Mouse (Mus musculus) forelimb bud, embryonic 11.5 days (tissue): ENCODE measurements around the gene Zfp931.
"Not testable (repeated sequence)": the region's sequence is repeated elsewhere in the genome, so short reads cannot be mapped to it uniquely, and the experiment has no call there.

Source experiments
- DNase-seq: peaks from one replicate; pipeline ENCODE4 v3.0.0-alpha.2; 2012; ENCODE audit warnings: low read depth, low spot score

Gene Zfp931

DNA sequence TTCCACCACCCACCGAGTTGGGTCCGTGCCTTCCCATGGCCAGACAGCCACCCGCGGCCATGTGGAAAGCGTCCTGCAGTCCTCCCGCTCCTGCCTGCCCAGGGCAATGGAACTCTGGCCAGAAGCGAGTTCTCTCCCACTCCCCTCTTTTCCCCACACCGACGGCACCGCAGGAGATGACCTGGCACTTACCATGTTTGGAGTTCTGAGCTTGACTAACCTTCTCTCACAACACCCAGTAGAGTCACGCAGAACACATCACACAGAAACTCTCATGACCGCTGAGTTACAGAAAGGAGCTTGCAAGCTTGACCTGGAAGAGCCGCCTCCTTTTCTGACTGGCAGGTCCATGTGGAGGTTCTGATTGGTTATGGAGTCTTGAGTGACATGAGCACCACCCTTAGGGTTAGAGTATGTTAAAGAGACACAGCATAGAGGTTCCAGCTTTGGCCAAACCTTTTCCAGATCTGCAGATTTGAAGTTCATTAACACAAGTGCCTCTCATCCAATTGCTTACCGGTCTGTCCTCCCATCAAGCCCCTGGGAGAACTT lies at the start of gene Zfp931:
Gene Zfp931 (minus strand): TSS at position 311 of the 552 bp plus-strand sequence.
- not testable (repeated sequence) for DNase-seq

DNA sequence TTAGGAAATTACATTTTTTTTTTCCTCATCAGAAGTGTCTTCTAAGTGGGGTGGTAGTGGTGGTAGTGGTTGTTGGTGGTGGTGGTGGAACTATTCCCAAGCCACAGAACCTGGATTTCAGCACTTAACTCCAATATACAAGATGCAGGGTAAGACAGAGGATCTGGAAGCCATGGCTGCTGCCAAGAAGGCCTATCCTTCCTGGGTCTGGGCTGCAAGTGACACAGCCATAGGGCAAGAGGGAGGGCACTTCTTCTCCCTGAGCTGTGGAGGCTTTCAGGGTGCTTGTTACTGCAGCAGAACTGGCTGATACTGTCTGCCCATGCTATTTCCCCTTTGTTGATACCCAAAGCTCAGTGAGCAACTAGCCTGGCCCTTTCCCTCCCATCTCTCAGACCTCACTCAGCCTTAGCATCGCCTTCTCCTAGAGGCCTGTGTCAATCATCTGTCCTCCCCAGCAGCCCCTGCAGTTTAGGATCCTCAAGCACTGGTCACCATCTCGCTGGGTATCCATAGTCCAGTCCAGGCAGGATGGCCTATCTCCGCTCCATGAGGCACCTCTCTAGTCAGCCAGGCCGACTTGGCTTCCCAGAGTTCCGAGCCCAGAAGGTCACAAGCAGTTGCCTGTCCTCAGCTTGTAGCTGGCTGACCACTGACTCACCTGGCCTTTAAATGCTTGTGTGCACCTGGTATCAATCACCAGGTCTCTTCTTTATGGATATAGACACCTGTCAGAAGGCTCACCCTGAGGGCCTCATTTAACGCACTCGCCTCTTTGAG lies 48.0 kb upstream of the Zfp931 start:
- no peak for DNase-seq

DNA sequence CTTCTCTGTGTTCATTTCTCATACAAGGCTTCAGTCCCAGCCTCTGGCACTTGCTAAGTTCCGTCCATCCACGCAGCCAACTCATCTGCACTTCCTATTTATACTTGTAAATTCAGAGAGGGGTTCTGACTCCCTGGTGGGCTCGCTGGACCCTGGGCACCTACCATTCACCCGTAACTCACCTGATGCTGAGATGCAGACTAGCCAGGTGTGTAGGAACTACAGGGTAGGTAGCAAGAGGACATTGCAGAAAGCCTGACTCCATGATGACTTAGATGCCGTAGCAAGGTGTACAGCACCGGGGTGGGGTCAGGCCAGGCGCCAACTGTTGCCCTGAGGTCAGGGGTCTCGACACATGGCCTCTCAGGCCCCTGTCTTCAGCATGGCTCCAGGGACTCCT lies 47.2 kb upstream of the Zfp931 start:
- DNase-seq: no peak

DNA sequence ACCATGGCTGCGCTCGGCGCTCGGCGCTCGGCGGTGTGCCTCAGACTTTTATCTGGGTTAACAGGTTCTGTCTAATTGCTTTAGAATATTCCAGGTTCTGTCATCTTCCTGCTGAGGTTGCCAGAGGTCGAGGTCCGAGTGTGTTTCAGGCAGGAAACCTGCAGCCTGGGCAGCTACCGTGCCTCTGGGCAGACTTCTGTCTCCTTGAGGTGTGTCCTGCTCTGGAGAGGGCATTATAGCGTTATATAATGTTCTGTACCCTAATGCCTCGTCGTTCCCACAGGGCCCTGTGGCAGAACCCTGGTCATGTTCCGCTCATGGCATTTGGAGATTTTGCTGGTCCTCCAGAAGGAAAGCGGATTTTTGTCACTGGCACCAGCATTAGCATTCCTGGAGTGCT lies 45.2 kb upstream of the Zfp931 start:
- no peak for DNase-seq

DNA sequence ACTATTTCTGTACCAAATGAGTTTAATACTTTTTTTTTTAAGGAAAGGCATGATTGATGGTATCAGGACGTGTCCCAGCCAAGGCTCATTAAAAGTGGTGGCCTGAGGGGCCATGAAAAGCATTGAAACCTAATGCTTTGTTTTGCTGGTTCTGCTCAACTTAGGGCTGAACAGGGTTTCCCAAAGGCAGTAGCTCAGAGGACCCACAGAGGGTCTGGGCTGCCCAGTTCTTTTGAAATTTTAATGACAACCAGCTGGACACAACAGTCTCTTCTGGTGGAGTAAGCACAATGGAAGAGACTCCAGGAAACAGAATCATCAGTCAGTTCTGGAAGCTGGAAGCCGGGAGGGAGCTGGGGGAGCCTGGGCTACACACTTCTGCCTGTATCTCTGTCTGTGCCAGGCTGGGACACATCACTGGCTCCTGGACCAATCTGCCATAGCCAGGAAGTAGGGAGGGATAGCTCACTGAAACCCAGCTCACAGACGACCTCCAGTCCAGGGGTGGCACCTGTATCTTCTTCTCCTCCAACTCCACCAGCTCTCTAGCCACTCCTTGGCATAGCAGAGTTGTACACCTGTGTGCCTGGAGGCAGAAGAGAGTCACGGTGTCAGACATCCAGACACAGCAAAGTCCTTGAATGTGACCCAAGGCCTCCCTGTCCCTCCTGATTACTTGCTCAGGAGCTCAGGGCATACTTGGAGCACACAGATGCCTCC lies 43.8 kb upstream of the Zfp931 start:
- peak; percentile 61 for DNase-seq

DNA sequence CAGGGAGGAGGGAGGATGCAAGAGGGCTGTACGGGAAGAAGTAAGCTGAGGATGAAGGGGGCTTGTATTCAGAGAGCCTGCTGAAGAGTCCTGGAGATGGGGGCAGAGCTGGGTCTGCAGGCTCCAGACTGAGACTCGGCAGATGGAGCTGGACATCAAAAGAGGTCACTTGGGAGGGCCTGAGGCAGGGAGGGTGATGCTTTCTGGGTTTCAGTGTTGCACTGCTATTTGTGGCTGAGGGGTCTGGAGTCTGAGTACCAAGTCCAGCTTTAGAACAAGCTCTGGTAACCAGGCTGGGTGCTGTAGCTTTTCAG lies 43.1 kb upstream of the Zfp931 start:
- DNase-seq: no peak

DNA sequence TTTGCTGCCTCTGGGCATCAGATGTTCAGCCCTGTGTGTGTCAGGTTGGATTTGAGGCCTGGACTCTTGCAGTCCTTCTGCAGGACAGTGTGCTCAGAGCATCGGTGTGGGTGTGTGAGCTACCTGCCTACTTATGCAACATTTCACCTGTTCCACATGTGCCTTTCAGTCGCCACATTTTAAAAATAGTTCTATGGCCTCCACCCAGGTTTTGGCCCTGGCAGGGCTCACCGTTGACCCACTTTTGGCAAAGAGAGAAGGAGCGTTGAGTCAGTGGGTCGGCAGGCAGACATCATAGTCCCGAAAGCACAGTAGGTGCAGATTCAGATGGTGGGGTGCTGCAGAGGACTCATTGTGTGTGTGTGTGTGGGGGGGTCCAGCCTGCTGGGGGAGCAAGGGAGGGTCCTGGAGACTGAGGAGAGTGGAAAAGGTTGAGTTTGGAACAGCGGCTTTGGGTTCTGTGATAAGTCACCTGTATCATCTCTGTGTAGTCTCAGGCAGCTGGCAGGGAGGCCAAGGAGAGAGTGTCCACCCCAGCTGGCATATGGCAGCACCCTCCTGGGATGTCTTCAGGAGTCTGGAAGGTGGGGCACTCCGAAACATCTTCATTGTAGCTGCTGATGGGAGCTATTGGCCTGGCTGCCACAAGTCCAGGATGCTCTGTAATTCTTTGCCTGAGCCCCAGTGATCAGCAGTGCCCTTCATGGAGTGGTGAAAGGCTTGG lies 42.5 kb upstream of the Zfp931 start:
- no peak for DNase-seq

DNA sequence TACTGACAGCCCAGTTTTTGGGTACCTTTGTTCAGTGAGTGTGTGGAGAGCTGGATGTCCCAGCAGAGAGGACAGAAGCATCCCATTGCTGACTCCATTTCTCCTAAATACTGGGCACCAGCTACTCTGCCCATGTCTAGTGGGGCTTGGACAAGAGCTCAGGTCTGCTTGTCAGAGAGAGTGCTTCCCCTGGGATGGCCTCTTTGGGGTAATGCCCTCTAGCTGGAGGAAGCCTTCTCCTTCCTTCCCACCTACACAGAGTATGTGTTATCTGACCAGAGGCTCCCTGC lies 42.0 kb upstream of the Zfp931 start:
- DNase-seq: no peak

DNA sequence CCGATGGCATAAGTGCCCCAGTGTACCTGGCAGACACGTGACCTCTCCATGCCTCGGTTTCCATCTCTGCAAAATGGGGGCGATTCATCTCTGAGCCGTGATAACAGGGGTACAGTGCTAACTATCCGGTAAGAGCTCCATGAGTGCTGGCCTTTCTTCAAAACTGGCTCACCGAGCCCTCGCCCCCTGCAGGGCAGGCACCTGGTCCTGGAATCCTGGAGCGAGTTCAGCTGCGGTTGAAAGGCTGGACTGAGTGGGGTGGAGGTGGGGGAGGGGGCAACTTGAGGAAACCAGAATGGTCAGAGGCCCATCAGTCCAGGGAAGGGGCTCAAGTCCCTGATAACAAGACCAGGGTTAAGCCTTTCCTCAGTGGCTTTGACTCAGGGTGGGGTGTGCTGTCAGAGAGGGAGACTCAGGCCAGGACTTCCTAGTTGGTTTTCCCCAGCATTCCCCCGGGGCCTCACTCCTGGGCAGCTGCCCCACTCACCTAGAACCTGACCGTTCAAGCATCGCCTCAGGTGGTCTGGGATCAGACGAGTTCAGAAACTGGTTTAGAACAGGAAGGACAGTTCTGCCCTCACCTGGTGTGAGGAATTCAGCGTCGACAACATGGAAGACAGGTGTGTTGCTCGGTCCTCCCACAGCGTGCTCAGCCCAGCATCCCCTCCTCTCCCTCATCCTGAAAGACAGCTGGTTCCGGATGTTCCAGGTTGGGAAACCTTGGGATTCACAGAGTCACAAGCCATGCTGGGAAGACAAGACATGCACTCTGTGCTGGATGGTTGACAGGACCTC lies 41.5 kb upstream of the Zfp931 start:
- DNase-seq: no peak

DNA sequence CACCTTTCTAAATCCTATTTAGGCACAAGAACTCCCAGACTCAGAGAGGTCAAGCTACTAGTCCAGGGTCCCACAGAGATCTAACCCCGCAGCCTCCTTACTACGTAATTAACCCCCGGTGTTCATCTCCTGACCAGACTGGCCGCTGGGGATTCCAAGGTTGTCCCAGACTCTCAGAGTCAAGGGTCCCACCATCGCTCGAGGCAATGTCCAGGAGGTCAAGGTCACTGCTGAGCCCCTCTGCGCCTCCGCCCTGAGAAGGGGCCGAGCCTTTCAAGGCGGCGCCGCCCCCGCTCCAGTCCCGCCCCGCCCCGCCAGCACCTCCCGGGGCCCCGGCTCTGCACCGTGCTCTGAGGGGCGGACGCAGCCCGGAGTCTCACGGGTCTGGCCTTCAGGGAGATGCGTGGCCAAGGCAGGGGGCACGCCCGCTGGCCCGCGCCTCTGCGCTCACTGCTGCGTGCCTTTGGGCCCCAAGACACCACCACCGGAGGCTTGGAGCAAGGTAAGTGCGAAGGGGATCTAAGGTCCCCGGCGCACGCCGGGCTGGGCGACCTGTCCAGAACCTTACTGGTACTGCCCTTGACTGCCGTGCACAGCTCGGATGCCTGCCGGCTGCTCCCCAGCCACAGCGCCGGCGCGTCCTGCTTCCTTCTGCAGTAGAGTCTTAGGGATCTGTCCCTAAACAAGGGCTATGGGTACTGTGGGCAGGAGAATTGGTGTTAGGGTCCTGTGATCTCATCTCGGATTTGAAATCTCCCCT lies 40.7 kb upstream of the Zfp931 start, which contains the start of gene Phactr3:
Gene Phactr3 (plus strand): TSS at position 175 of the 760 bp plus-strand sequence.
- no peak for DNase-seq

DNA sequence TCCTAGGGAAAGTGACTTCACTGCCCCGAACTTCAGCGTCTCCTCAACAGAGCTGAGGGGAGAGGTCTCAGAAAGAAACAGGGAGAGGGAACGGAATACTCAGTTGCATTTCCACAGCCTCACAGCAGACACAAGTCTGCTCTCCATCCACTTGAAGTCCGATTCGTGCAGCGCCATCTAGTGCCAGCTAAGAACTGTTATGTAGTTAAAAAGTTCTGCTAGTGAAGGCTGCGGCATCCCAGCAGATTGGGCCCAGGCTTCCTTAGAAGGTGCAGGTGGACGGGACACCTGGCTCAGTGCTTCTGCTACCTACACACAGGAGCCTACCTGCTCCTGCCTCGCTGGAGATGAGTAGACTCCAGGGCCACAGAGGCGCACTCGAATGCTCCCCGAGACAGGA lies 39.7 kb upstream of the Zfp931 start:
- DNase-seq: peak; percentile 62

DNA sequence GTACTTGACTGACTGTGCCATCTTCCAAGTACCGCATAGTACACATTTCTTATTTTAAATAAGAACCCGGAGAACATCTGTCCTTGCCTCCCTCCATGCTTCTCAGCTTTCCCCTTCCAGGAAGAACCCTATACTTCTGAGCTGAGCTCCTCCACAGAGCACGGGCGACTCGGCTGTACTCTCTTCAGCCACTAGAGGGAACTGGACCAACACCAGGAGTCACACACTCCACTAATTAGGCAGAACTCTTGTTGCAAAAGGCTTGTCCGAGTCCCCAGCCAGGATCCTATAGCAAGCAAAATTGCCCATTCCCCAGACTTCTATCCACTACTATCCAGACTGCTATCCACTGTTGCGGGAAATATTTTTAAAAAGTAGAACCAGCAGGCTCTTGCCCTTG lies 23.7 kb upstream of the Zfp931 start:
- peak; percentile 61 for DNase-seq

DNA sequence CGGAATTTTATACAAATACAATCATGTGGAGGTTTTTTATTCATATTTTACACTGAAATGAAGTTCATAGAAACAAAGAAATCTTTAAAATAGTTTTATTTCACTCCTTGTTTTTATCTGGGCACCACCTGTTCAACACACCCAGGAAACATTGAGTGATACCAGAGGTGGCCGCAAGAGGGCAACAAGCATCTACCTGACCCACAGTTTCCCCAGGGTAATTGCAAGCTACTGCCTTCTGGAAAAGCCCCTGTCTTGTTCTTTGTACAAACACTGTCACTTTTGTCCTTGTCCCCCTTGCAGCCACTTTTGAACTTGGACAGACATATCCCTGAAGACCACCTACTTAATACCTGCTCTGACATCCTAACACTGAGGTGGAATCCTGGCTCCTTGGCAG lies 19.7 kb upstream of the Zfp931 start:
- peak; percentile 62 for DNase-seq

DNA sequence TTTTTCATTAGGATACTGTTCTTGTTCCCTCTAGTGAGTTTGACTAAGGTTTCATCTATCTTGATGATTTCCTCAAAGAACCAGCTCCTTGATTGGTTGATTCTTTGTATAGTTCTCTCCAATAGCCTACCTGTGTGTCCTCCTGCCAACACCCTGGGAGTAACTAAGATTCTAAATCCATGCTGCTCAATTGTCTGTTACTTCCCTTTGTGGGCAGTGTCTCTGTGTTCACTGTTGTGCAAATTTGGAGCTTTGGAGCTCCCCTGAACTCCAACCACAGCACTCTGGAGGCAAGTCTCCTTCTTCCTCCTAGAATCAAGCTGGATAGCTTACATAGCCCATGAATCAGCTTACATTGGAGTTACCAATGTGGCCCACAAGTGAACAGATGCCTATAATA lies 11.3 kb upstream of the Zfp931 start:
- DNase-seq: no peak

DNA sequence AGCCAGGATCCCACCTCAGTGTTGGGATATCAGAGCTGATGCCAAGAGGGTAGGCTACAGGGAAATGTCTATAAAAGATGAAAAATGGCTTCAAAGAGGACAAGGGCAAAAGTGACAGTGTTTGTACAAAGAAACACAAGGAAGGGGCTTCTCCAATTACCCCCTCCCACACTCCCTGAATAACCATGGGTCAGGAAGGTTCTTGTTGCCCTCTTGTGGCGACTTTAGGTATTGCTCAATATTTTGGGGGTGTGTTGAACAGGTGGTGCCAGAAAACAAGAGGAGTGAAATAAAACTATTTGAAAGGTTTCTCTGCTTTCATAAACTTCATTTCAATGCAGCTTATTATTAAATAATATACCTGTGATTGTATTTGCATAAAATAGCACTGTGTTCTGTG lies 20.1 kb downstream of the Zfp931 start:
- peak; percentile 59 for DNase-seq

DNA sequence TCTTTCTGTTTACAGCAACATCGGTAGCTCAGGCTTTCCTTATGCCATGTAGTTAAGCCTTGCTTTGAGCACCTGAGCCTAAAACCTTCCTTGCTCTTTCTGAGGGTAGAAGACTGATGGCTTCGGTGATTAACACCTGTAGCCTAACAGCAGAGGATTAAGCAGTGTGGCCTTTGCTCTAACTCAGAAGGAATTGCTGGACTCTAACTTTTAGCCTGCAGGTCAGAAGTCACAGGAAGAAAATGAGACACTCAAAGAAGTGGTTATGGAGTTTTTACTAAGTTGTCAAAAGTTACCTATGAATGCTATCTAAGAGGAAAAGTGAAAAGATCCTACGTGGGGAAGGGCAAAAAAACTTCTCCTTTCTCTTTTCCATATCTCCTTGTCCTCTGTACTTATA lies 50.7 kb downstream of the Zfp931 start:
- DNase-seq: not testable (repeated sequence)

DNA sequence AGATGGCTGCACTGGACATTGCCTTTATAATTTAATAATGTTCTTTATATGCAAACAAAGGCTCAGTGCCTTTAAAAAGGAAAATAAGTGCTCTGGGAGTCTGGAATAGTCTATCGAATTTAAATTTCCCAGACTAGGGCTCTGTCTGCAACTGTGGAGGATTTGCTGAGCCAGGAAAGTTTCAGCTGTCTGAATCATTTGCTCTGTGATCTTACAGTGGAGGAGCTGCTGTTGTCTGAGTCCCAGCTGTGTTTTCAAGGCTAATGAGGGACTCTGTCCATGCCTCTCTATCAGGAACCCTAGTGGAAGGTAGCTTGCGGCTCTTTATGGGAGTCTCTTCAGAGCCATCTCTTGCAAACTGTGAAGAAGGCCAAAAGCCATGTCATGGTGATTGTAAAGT lies 54.4 kb downstream of the Zfp931 start:
- DNase-seq: not testable (repeated sequence)

DNA sequence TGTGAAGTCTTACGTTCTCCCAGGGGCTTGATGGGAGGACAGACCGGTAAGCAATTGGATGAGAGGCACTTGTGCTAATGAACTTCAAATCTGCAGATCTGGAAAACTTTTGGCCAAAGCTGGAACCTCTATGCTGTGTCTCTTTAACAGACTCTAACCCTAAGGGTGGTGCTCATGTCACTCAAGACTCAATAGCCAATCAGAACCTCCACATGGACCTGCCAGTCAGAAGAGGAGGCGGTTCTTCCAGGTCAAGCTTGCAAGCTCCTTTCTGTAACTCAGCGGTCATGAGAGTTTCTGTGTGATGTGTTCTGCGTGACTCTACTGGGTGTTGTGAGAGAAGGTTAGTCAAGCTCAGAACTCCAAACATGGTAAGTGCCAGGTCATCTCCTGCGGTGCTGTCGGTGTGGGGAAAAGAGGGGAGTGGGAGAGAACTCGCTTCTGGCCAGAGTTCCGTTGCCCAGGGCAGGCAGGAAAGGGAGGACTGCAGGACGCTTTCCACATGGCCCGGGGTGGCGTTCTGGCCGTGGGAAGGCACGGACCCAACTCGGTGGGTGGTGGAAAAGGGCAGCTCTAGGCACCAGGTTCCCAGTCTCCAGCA lies 55.2 kb downstream of the Zfp931 start, which contains the start of gene Zfp971:
Gene Zfp971 (plus strand): TSS at position 274 of the 601 bp plus-strand sequence.
- DNase-seq: peak; percentile 17

DNA sequence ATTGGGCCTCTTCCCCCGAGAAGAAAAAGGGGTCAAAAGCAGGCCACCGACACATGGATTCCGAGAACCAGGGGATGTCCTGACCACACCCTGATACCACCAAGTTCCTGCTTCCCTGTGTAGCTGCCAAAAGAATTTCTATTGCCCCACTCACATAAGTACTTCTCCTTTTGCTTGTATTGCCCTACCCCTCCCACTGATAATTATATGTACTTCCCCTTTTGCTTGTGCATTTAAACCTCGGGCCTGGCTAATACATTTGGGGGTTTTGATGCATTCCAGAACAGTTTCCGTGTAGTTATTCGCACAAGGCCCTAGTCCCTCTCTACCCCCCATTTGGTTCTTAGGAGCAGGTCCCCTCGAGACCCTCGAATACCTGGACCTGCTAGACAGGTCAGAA lies 57.5 kb downstream of the Zfp931 start:
- not testable (repeated sequence) for DNase-seq

DNA sequence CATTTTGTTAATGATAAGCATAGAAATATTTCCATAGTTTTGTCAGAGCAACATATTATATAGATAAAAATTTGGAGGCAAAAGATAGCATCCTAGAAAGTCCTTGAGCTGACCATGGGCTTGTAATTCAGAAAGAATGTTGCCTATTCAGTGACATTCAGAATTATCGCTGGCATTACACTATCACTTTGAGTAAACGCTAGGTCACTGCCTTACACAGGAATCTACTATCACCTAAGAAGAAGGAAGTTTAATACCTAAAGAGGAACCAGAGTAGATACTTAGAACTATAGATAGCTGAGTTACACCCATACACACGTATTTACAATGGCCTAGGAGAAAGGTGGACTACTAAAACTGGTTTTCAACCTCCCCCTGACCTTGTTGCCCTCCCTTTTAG lies 58.8 kb downstream of the Zfp931 start:
- DNase-seq: not testable (repeated sequence)
